Mouse (Mus musculus): ENCODE data around the gene Cox4i1. TPM values are rescaled to one million over a fixed set of nuclear protein-coding genes. Genes with fewer than 3 reads are reported as not detected.
A peak's percentile ranks its signal among the peaks of the same experiment; 100 is the strongest.

Gene Cox4i1
- polyA plus RNA-seq, 1 experiment from 2014 or later, result 1,171 TPM

DNA sequence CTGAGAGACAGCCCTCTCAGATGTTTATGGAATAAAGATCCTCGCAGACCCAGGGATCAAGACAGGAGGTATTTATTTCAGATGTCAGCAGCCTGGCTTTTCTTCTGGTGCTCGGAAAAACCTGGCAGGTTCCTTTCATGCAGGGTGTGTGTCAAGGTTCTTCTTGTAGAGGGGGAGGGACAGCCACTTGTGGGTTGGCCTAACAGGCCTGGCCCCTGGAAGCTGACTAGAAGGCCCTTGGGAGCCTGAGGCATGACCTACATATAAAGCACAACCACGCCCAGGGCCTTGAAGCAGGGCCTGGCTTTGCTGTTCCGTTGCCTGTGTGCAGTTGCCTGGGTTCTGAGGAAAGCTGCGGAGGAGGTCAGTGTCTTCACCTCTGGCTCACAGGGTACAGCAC is 17.1 kb downstream of the Cox4i1 start:
- Histone ChIP-seq H3K27me3 (no peaks in the 10 kb centered on the region), H3K36me3 (no peaks in the 10 kb centered on the region), H3K4me1 (replicated peaks) (no peaks in the 10 kb centered on the region), H3K9me3 (no peaks in the 10 kb centered on the region), H3K9ac (no peak overlapping the region), H3K4me2 (no peak overlapping the region), H3K27ac (replicated peaks) (no peak overlapping the region), H3K4me3 (no peak overlapping the region)
- WGBS, result 75% methylated on average over 5 of the region's 5 CpGs
- ATAC-seq (ENCODE audit: low FRiP score, low read depth), result no peak

- no peaks in the 10 kb centered on the region for H3K27me3 ChIP-seq
- no peak overlapping the region for H3K9ac ChIP-seq
- ATAC-seq (ENCODE audit: low FRiP score, low read depth), result no peak
- H3K36me3 ChIP-seq, result no peaks in the 10 kb centered on the region
- no peaks in the 10 kb centered on the region for H3K4me1 ChIP-seq (replicated peaks)
- 87% methylated on average over 8 of the region's 8 CpGs for WGBS
- no peak overlapping the region for H3K27ac ChIP-seq (replicated peaks)
- no peak overlapping the region for H3K4me3 ChIP-seq
- H3K9me3 ChIP-seq, result no peaks in the 10 kb centered on the region
- H3K4me2 ChIP-seq, result no peak overlapping the region
Measured at GRCm38 (mm10) chr8:120685591-120685990, 17.6 kb downstream of the Cox4i1 start.

DNA sequence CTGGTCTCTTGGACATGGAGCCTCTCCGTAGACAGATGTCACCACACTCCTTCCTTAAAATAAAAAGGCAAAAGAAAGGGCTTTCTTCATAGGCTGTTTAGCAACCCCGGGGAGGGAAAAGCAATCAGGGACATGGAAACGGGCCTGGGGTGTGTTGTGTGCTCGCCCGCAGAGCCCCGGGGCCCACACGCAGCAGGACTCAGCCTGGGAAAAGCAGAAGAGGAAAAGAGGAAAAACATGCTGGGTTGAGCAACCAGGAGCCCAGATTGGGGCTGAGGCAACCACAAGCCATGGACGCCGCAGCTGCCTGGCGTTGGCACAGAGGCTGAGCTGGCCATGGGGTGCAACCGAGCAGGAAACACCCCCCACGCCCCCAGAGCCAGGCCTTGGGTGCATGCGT is 18.0 kb downstream of the Cox4i1 start:
- H3K4me1 ChIP-seq (replicated peaks), result no peaks in the 10 kb centered on the region
- ATAC-seq (ENCODE audit: low FRiP score, low read depth), result no peak
- no peak overlapping the region for H3K4me3 ChIP-seq
- H3K27ac ChIP-seq (replicated peaks), result no peak overlapping the region
- WGBS, result 88% methylated on average over 13 of the region's 13 CpGs
- H3K36me3 ChIP-seq, result no peaks in the 10 kb centered on the region
- H3K9ac ChIP-seq, result no peak overlapping the region
- no peaks in the 10 kb centered on the region for H3K9me3 ChIP-seq
- H3K4me2 ChIP-seq, result no peak overlapping the region
- no peaks in the 10 kb centered on the region for H3K27me3 ChIP-seq

DNA sequence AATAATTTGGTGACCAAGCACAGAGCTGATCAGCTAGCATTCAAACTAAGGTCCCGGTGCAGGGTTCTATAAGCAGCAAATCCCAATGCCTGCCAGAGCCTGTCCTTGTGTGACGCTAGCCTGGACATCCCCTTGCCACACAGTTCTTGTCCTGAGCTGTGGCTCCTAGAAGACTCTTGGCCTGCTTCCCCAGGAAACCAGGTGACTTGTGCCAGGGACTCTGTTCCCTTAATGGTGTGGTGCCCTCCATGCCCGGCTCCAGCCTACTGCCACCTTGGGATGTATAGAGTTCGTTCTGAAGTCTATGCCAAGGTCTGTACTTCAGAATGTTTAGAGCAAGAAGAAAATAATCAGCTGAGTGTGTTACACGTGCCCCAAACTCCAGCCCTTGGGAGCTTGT is 18.6 kb downstream of the Cox4i1 start:
- 82% methylated on average over 5 of the region's 5 CpGs for WGBS
- Histone ChIP-seq H3K27me3 (no peaks in the 10 kb centered on the region), H3K4me2 (no peak overlapping the region), H3K4me1 (replicated peaks) (no peaks in the 10 kb centered on the region), H3K4me3 (no peak overlapping the region), H3K36me3 (no peaks in the 10 kb centered on the region), H3K9ac (no peak overlapping the region), H3K9me3 (no peaks in the 10 kb centered on the region), H3K27ac (replicated peaks) (no peak overlapping the region)
- ATAC-seq (ENCODE audit: low FRiP score, low read depth), result no peak

DNA sequence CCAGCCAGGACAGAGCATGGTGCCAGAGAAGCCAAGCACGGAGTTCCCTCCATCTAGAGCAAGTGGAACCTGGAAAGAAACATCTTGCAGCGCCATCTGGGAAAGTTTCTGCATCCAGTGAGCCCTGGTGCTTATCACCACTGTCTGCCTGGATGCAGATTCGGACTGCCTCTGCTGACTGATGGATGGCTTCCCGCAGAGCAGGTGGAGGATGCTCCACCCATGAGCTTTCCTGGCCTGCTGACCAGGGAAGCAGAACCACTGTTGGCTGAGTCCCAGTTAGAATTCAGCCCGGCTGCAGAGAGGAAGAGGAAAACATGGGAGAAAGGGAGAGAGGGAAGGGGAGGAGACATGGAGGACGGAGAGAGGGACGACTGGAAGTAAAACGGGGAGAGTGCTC is 19.8 kb downstream of the Cox4i1 start:
- Histone ChIP-seq H3K4me1 (replicated peaks) (no peaks in the 10 kb centered on the region), H3K9ac (no peak overlapping the region), H3K27ac (replicated peaks) (no peak overlapping the region), H3K36me3 (no peaks in the 10 kb centered on the region), H3K4me3 (no peak overlapping the region), H3K4me2 (no peak overlapping the region), H3K9me3 (no peaks in the 10 kb centered on the region), H3K27me3 (no peaks in the 10 kb centered on the region)
- no peak for ATAC-seq (ENCODE audit: low FRiP score, low read depth)
- 74% methylated on average over 8 of the region's 8 CpGs for WGBS

- 91% methylated on average over 7 of the region's 7 CpGs for WGBS
- Histone ChIP-seq H3K4me1 (replicated peaks) (no peaks in the 10 kb centered on the region), H3K4me3 (no peak overlapping the region), H3K27me3 (no peaks in the 10 kb centered on the region), H3K4me2 (no peak overlapping the region), H3K9ac (no peak overlapping the region), H3K9me3 (no peaks in the 10 kb centered on the region), H3K27ac (replicated peaks) (no peak overlapping the region), H3K36me3 (no peaks in the 10 kb centered on the region)
- no peak for ATAC-seq (ENCODE audit: low FRiP score, low read depth)
Measured at GRCm38 (mm10) chr8:120688511-120688910, 20.5 kb downstream of the Cox4i1 start.

- WGBS, result 73% methylated on average over 4 of the region's 4 CpGs
- H3K27ac ChIP-seq (replicated peaks), result no peak overlapping the region
- no peak overlapping the region for H3K4me3 ChIP-seq
- no peak overlapping the region for H3K4me2 ChIP-seq
- peaks cover 8% of the 10 kb centered on the region for H3K4me1 ChIP-seq (replicated peaks)
- ATAC-seq (ENCODE audit: low FRiP score, low read depth), result no peak
- no peaks in the 10 kb centered on the region for H3K36me3 ChIP-seq
- H3K9me3 ChIP-seq, result no peaks in the 10 kb centered on the region
- no peak overlapping the region for H3K9ac ChIP-seq
- no peaks in the 10 kb centered on the region for H3K27me3 ChIP-seq
Measured at GRCm38 (mm10) chr8:120692934-120693333, 24.9 kb downstream of the Cox4i1 start.

GRCm38 (mm10) chr8:120693861-120694493 is 26.0 kb downstream of the Cox4i1 start:
- no peak overlapping the region for H3K27ac ChIP-seq (replicated peaks)
- H3K36me3 ChIP-seq, result no peaks in the 10 kb centered on the region
- no peak overlapping the region for H3K4me2 ChIP-seq
- WGBS, result 56% methylated on average over 22 of the region's 22 CpGs
- no peak overlapping the region for H3K9ac ChIP-seq
- H3K9me3 ChIP-seq, result no peaks in the 10 kb centered on the region
- no peak overlapping the region for H3K4me3 ChIP-seq
- no peak for ATAC-seq (ENCODE audit: low FRiP score, low read depth)
- H3K4me1 ChIP-seq (replicated peaks), result peaks cover 8% of the 10 kb centered on the region
- H3K27me3 ChIP-seq, result no peaks in the 10 kb centered on the region

DNA sequence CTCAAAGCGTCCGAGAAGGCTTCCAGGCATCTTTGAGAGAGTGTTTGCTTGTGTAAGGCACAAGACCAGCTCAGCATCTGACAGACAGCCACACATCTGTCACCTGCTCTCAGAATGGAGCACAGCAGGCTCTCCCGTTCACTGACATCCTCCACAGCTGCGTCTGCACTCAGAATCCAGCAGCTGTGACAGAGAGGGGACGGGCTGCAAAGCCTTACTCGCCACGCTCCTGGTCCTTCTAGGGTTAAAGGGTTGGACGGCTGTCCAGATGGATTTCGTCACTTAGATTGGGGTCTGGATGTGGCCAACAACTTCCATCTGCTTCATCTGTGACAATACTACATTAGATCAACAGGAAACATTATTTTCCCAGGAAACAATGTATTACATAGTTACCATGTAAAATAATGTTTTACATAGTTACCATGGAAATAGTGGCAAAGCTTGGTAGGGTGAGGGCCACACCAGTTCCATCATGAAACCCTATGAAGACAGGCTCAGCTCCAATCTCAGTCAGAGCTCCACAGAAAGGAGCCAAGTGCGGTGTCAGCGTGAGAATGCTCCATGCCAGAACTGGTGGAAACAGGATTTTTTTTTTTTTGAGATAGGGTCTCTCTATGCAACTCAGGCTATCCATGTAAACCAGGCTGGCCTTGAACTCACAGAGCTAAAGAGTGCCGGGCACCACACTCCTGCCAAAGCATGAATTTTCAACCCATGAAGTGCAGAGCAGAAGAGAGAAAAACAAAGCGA is 28.6 kb downstream of the Cox4i1 start:
- Histone ChIP-seq H3K9ac (no peak overlapping the region), H3K27me3 (no peaks in the 10 kb centered on the region), H3K4me2 (no peak overlapping the region), H3K4me1 (replicated peaks) (peaks cover 8% of the 10 kb centered on the region), H3K36me3 (no peaks in the 10 kb centered on the region), H3K4me3 (no peak overlapping the region), H3K27ac (replicated peaks) (peak overlapping the region; percentile 13; the same call in 1 of the 2 replicates), H3K9me3 (no peaks in the 10 kb centered on the region)
- WGBS, result 47% methylated on average over 13 of the region's 13 CpGs
- ATAC-seq (ENCODE audit: low FRiP score, low read depth), result no peak

- no peaks in the 10 kb centered on the region for H3K9me3 ChIP-seq
- H3K27ac ChIP-seq (replicated peaks), result peak overlapping the region; percentile 13; the same call in 1 of the 2 replicates
- no peaks in the 10 kb centered on the region for H3K36me3 ChIP-seq
- 76% methylated on average over 17 of the region's 17 CpGs for WGBS
- H3K4me3 ChIP-seq, result no peak overlapping the region
- H3K4me1 ChIP-seq (replicated peaks), result peaks cover 8% of the 10 kb centered on the region
- no peak overlapping the region for H3K4me2 ChIP-seq
- H3K9ac ChIP-seq, result no peak overlapping the region
- ATAC-seq (ENCODE audit: low FRiP score, low read depth), result 0 out of 2 replicates have a peak, but pooled peaks have one; percentile 19
- H3K27me3 ChIP-seq, result no peaks in the 10 kb centered on the region
Measured at GRCm38 (mm10) chr8:120697154-120697978, 29.3 kb downstream of the Cox4i1 start.

DNA sequence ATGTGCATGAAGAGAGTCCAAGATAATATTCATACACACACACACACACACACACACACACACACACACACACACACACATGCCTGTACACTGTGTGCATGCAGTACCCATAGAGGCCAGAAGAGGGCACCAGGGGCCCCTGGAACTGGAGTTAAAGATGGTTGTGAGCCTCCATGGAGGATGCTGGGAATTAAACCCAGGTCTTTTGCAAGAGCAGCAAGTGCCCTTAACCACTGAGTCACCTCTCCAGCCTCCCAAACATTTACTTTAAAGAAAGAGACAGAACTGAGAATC is 29.9 kb downstream of the Cox4i1 start:
- H3K9me3 ChIP-seq, result no peaks in the 10 kb centered on the region
- no peak overlapping the region for H3K4me2 ChIP-seq
- no peak overlapping the region for H3K4me3 ChIP-seq
- H3K27ac ChIP-seq (replicated peaks), result no peak overlapping the region
- no peak overlapping the region for H3K9ac ChIP-seq
- H3K27me3 ChIP-seq, result no peaks in the 10 kb centered on the region
- H3K4me1 ChIP-seq (replicated peaks), result peaks cover 8% of the 10 kb centered on the region
- ATAC-seq (ENCODE audit: low FRiP score, low read depth), result no peak
- no peaks in the 10 kb centered on the region for H3K36me3 ChIP-seq

DNA sequence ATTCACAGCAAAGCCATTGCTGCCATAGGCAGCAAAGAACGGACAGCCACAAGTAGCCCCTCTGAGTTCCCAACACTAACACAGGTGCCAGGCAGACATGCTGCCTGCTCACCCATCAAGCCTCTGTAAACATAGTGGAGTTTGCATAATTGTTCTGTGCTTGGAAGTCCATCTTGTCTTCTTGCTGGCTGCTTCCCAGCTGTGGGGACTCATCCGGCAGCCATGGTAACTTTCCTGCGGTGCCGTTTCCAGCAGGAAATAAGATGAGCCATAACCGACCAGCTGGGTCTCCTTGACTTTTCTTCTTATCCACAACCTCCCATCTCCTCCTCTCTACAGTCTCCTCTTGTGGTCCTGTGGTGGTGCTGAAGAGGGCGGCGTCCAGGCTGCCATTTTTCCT is 30.4 kb downstream of the Cox4i1 start:
- Histone ChIP-seq H3K4me3 (no peak overlapping the region), H3K9me3 (no peaks in the 10 kb centered on the region), H3K4me1 (replicated peaks) (peaks cover 8% of the 10 kb centered on the region), H3K9ac (no peak overlapping the region), H3K27me3 (no peaks in the 10 kb centered on the region), H3K36me3 (no peaks in the 10 kb centered on the region), H3K27ac (replicated peaks) (no peak overlapping the region), H3K4me2 (no peak overlapping the region)
- no peak for ATAC-seq (ENCODE audit: low FRiP score, low read depth)
- WGBS, result 80% methylated on average over 7 of the region's 7 CpGs

All from hindbrain, embryonic 15.5 days (tissue).